Mouse (Mus musculus): ENCODE measurements around the gene Msrb3.

DNA sequence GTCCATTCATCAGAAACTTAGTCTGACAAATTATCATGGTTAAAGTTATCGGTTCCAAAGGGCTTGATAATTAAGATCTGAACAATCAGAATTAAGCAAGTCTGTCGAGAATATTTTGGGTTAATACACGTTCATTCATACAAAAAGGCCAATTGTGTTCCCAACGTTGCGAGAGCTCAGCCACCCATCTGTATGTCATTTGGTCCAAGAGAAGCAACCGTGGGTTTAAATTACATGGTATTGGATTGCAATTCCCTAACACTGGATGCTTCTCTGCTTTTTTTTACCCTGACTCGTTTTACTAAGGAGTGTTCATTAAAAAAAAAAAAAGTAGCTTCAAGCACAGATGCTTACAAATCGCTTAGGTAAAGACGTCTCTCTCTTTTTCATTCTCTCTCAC, 45.1 kb downstream of the Msrb3 start:
- TF ChIP-seq RAD21 (IDR thresholded peaks at IDR 0.05; ENCODE audit: low read depth, low read length), result no peak
- TF ChIP-seq CTCF (IDR thresholded peaks at IDR 0.05 in 2 of 3, conservative IDR thresholded peaks at IDR 0.05 in 1 of 3; ENCODE audit: control insufficient read depth in 1 of 3, insufficient read depth in 1 of 3, low read depth in 2 of 3, low read length in 3 of 3, poor library complexity in 1 of 3, severe bottlenecking in 1 of 3), result no peak
- no peak for TF ChIP-seq SIN3A (IDR thresholded peaks at IDR 0.05; ENCODE audit: low read length)
- TF ChIP-seq POLR2AphosphoS5 (IDR thresholded peaks at IDR 0.05; ENCODE audit: borderline replicate concordance, low read depth, low read length), result no peak
- no peak for TF ChIP-seq MXI1 (IDR thresholded peaks at IDR 0.05; ENCODE audit: low read depth, low read length)
- TF ChIP-seq NRF1 (IDR thresholded peaks at IDR 0.05; ENCODE audit: insufficient read depth, low read depth, low read length, poor library complexity, severe bottlenecking), result no peak
- no peak for TF ChIP-seq GABPA (IDR thresholded peaks at IDR 0.05; ENCODE audit: low read depth, low read length)
- TF ChIP-seq POLR2A (IDR thresholded peaks at IDR 0.05; ENCODE audit: control insufficient read depth in 1 of 2, insufficient read depth in 1 of 2, low read depth in 1 of 2, low read length in 2 of 2, poor library complexity in 1 of 2), result no peak
- TF ChIP-seq ZC3H11A (IDR thresholded peaks at IDR 0.05; ENCODE audit: low read depth, low read length), result no peak

Measured in MEL (cell line).